Mouse (Mus musculus) cerebellum, postnatal 25 days (tissue): Measurements from ENCODE around the gene Tom1l2.

Experiments
- DNase-seq, 2 experiments: peaks; one replicate each; pipeline ENCODE4 v3.0.0; 2021; ENCODE audit warnings: mixed read lengths in 2 of 2

Gene Tom1l2

GRCm38 (mm10) chr11:60198651-60199050 is 154.1 kb downstream of the Tom1l2 start:
- DNase-seq, result no peak

DNA sequence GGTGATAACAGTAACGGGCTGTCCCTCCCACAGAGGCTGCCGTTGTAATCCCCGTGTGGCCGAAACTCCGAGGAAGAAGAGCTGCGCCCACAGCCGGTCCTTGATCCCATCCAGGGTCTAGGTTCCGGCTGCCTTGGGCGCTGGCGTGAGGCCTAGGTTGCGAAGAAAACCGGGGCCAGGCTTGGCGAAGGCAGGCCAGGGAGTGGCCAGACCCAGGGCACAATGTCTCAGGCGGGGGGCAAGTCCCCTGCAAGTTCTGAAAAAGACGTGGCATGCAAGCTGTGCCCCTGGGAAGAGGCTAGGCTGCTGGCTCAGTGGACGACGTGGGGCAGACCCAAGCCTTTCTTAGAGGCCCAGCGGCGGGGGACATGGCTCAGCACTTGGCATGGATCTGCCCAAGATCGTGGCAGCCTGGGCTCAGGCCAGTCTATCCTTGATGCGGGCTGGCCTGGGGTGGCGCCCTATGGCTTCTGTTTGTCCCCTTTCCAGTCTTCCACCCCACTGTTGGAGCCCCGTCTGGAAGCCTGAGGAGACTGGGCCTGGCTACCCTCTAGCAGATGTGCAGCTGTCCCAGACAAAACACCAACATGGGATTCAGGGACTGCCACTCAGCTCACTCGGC is 154.6 kb downstream of the Tom1l2 start:
- DNase-seq, result peak; percentile 41 to 47

DNA sequence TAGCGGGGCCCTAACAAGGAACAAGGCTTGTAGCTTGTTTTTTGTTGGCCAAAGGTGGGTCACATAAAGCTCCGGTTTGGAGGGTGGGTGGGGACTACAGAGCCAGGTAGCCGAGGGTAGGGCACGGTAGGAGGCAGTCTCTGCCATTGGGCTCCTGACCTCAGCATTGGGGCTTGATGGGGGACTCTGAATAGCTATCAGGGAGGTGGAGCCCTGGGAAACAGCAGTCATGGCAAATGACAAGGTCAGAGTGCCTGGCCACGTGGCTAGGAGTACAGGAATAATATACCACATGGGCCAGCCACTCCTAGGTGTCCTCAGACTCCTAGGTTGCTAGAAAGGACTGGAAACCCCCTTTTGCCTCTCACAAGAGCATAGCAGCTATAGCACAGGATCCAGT is 156.4 kb downstream of the Tom1l2 start:
- no peak for DNase-seq

DNA sequence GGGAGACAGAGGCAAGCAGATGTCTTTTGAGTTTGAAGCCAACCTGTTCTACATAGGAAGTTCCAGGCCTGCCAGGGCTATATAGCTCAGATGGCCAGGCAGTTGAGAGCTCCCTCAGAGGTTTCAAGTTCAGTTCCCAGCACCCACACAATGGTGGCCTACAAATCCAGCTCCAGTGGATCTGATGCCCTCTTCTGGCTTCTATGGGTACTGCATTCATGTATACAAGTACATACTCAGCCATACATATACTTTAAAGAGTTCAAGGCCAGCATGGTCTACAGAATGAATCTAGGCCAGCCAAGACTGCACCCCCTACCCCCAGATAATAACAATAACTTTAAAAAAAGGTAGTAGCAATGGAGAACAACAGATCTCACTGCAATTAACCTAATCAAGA is 157.6 kb downstream of the Tom1l2 start:
- no peak for DNase-seq

DNA sequence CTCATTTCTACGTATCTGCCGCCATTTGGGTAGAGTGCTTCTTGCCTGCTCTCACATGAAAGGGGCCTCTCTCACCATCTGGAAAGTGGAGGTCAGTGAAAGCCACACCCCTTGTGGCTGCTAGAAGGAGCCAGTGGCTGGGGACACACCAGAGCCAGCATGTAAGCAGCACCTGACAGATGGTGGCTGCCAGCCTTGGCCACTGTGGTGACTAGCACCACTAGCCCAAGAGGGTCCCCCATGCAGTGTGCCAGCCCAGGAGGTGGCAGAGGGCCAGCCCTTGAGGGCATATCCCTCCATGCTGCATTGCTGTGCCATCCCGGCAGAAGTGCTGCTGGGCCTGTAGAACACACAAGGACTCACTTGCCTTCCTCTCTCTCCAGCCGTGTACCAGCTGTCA is 159.1 kb downstream of the Tom1l2 start:
- peak in 1 of 2 experiments; percentile 60 for DNase-seq

GRCm38 (mm10) chr11:60192534-60192933 is 160.2 kb downstream of the Tom1l2 start:
- DNase-seq, result no peak

DNA sequence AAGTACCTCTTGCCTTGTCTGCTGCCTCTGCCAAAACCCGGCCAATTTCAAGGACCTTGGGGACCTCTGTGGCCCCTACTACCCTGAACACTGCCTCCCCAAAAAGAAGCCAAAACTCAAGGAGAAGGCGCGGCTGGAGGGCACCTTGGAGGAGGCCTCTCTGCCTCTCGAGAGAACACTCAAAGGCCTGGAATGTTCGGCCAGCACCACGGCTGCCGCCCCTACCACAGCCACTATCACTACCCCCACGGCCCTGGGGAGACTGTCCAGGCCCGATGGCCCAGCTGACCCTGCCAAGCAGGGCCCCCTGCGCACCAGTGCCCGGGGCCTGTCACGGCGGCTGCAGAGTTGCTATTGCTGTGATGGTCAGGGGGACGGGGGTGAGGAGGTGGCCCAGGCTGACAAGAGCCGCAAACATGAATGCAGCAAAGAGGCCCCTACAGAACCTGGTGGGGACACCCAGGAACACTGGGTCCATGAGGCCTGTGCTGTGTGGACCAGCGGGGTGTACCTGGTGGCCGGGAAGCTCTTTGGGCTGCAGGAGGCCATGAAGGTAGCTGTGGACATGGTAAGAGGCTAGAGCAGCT is 162.6 kb downstream of the Tom1l2 start:
- no peak for DNase-seq

GRCm38 (mm10) chr11:60189501-60190040 is 163.1 kb downstream of the Tom1l2 start:
- peak in 1 of 2 experiments; percentile 45 for DNase-seq

DNA sequence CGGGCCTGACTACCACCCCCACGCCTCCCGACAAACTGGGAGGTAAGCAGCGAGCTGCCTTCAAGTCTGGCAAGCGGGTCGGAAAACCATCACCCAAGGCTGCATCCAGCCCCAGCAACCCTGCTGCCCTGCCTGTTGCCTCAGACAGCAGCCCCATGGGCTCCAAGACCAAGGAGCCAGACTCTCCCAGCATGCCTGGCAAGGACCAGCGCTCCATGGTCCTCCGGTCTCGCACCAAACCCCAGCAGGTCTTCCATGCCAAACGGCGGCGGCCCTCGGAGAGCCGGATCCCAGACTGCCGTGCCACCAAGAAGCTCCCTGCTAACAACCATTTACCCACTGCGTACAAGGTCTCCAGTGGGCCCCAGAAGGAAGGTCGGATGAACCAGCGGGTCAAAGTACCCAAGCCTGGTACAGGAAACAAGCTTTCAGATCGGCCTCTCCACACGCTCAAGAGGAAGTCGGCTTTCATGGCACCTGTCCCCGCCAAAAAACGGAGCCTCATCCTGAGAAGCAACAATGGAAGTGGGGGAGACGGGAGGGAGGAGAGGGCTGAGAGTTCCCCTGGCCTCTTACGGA is 164.3 kb downstream of the Tom1l2 start:
- DNase-seq, result peak; percentile 52 to 57

DNA sequence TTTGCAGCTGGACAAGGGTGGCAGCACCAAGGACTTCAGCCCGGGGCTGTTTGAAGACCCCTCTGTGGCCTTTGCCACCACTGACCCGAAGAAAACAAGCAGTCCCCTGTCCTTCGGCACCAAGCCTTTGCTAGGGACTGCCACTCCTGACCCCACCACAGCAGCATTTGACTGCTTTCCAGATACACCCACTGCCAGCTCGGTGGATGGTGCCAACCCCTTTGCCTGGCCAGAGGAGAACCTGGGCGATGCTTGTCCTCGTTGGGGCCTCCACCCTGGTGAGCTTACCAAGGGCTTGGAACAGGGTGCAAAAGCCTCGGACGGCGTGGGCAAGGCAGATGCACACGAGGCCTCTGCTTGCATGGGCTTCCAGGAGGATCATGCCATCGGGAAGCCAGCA is 165.6 kb downstream of the Tom1l2 start:
- no peak for DNase-seq

- DNase-seq, result peak; percentile 63 to 75
These were observed 167.1 kb downstream of the Tom1l2 start for GRCm38 (mm10) chr11:60185396-60186231.

DNA sequence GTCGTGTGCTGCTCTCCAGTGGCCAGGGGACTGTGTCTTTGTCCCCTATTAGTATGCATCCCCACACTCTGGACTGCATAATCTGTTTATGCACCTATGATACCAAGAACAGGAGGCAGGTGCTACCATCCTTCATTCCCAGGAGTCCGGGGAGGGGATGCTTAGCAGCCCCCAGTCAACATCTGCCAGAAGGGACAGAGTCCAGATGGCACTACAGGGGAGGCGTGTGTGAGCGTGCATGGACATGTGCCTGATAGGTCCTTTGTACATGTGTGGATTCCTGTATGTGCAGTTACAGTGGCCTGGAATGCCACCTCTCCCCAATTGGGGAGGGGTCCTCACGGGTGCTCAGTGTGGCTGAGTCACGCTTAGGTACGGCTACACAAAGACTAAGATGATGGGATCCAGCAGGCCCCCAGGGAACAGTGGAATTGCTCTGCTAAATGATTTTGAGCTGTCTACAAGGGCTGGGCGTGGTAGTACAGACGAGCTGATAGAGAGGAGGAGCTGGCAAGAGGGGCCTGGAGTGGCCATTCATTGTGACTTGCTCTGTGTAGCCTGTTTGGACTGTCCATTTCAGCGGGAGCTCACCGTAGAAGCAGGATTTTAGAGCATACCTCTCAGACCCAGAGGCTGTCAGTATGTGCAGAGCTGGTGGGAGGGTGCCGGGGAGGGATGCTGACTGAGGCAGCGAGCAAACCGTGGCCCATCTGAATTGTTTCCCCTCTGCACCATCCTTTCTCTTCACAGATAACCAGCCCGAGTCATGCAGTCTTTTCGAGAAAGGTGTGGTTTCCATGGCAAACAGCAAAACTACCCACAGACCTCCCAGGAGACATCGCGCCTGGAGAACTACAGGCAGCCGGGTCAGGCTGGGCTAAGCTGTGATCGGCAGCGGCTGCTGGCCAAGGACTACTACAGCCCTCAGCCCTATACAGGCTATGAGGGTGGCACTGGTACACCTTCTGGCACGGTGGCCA is 168.1 kb downstream of the Tom1l2 start:
- DNase-seq, result peak in 1 of 2 experiments; percentile 38

DNA sequence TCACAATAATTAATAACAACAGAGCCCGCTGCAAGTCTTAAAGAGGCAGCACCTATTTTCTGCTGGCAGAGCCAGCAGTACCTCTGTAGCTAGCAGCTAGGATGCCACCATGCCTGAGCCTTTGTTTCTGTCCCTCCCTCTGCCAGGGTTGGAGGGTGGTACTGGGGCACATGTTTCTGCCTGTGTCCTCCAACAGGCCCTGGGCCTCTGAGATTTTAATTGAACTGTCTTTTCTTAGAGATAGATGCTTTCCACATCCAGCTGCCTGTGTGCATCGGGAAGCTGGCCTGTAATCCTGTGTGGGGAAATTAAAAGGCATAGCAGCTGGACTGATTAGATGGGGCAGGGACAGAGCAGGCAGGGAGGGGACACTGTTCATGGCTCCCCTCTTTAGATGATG is 170.0 kb downstream of the Tom1l2 start:
- no peak for DNase-seq

DNA sequence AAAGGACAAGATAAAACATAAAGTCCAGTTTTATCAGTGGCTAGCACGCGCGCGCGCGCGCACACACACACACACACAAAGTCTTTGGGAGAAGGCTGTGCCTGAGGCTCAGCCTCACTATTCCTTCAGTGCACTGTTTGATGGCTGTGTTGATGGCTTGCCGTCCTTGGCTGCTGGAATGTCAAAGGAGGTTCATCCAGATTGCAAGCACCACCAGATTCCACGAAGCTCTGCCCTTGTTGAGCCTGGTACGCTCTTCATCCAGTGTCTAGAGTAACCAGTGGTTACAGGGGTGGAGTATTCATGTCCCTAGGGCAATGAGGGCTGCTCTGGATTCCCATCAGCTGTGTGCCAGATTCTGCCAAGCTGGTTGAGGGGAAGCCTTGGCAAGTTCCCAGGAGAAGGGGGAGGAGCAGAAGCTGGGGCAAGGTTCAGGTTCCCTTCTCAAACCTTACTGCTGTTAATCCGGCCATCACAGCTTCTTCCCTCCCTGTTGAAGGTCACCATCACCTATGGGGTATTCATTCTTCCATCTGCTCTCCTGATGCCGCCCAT is 170.5 kb downstream of the Tom1l2 start:
- DNase-seq, result peak in 1 of 2 experiments; percentile 50

DNA sequence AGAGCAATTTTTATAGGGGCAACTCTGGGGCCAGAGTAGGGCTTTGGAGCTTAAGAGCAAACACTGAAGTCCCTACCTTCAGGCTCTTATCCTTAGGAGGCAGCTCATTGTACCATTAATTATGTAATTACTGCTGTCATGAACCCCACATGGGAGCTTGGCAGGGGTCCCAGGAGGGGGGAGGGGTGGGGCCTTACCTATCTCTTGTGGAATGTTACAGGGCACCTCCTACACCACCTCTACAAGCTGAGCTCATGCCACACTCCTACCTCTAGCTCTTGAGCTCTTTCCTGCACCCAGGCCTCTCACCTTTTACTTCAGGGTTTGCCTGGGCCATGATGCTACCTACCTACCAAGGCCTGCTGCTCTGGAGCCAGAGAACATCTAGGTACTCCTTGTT is 174.2 kb downstream of the Tom1l2 start:
- DNase-seq, result peak; percentile 55 to 72

- peak; percentile 49 to 51 for DNase-seq
These were observed 174.7 kb downstream of the Tom1l2 start for GRCm38 (mm10) chr11:60178005-60178404.

DNA sequence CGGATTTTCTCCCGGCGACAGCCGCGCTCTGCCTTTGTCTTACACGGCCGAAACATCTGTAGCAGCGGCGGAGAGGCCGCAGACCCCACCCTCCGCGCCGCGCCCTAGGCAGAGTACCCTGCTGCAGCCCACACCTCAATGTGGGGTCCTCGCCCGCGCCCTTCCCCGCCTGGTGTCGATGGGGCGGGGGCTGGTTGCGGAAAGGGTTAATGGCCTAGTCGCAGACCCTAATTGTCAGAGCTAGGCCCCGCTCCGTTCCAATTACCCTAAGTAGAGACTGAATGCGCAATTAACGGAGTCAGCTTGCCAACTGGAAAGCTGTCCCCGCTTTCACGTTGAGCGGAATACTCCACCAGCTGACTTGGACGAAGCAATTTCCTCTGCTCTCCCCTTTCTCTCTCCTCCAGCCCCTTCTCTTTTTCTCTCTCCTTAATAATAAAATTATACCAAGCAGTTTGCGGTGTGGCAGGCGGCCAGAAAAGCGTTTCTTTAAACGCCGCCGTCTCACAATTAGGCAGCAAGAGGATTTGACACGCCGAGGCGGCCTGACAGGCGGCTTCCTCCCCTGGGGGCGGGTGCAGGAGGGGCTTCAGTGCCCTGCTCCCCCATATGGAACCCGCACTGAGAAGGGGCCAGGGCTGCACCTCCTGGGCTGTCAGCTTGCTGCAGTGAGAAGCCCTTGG is 175.6 kb downstream of the Tom1l2 start:
- peak; percentile 62 to 70 for DNase-seq
